Mouse (Mus musculus): ENCODE measurements around the gene Chd4.
"Not testable (repeated sequence)": the region's sequence is repeated elsewhere in the genome, so short reads cannot be mapped to it uniquely, and the experiment has no call there.

Gene Chd4

DNA sequence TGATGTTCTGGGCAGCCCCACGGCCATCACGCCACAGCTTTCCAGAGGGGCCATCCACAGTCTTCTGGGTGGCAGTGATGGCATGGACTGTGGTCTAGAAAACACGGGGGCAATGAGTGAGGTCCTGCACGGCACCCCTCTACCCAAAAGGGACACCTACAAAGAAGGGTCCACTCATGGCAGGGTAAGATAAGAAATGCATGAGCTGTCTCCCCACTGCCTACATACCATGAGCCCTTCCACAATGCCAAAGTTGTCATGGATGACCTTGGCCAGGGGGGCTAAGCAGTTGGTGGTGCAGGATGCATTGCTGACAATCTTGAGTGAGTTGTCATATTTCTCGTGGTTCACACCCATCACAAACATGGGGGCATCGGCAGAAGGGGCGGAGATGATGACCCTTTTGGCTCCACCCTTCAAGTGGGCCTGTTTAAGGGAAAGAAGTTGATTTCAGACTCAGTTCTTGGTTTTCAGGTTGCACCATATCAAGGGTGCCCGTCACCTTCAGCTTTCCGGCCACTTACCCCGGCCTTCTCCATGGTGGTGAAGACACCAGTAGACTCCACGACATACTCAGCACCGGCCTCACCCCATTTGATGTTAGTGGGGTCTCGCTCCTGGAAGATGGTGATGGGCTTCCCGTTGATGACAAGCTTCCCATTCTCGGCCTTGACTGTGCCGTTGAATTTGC is 67.0 kb downstream of the Chd4 start:
- DNase-seq, result not testable (repeated sequence)

DNA sequence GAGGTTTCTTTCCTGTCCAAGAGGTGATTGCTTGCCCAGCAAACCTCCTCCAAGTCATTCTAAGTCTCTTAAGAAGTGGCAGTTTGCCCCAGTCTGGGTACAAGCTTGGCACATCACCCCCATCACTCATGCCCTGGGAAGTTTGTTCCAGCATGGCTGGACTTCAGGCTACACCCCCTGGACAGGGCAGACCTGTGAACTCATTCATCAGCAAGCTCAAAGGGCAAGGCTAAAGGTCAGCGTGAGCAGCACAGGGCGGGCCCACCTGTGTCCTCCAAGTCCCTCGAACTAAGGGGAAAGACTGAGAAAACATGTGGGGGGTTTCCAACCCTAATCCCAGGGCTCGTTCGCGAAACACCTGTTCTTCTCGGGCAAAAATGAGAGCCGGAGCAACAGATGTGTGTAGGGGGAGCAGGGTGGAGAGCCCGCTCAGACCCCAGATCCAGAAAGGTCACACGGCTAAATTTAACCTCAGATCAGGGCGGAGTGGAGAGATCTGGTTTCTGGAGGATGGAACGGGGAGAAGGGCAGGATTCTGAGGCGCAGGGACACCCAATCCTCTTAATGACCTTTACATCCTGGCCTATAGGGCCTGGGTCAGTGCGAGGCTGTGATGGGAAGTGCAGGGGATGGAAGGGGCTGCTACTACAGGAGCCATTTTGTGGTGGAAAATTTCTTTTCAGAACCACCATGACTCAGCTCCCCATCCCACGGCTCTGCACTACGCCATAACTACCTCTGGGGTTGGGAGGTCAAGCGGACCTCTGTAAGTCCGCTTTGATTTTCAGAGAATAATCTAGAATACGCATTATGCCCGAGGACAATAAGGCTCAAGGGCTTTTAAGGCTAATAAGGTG is 68.2 kb downstream of the Chd4 start:
- DNase-seq, result peak; percentile 79

DNA sequence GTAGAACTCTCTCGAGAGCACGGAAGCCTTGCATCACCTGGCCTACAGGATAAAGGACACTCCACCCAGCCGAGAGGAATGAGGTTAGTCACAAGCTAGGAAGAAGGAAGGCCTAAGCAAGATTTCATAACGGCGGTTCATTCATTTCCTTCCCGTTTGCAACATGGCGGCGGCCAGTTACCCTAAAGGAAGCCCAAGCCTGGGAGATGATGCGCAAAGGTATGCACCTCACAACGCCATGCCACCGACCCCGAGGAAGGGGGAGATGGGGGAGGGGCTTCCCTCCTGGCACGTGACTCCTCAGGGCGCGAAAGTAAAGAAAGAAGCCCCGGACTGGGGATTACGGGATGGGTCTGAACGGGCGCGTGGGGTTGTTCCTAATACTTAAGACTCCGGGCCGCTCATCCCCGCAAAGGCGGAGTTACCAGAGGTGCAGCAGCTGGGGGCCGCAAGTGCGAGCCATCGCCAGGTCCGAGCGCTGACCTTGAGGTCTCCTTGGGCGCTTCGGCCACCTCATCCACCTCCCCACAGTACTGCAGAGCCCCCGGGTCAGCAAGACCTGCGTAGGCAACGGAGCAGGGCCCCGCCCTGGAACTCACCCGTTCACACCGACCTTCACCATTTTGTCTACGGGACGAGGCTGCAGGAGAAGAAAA is 69.0 kb downstream of the Chd4 start:
- DNase-seq, result peak; percentile 68

DNA sequence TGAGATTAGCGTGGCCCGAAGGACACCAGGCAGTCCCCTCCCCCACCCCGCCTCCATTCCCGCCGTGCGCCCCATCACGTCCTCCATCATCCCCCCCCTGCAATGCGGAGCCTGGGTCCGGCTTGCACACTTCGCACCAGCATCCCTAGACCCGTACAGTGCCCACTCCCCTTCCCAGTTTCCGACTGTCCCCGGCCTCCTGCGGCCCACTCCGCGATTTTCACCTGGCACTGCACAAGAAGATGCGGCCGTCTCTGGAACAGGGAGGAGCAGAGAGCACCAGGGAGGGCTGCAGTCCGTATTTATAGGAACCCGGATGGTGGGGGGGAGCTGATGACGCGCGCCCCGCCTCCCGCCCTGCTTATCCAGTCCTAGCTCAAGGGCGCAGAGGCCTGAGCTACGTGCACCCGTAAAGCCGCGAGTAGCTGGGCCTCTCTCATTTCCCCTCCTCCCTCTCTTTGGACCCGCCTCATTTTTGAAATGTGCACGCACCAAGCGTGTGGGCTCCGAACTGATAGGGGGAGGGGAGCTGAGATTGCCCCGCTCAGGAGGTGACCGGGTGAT is 69.6 kb downstream of the Chd4 start:
- peak; percentile 98 for DNase-seq

DNA sequence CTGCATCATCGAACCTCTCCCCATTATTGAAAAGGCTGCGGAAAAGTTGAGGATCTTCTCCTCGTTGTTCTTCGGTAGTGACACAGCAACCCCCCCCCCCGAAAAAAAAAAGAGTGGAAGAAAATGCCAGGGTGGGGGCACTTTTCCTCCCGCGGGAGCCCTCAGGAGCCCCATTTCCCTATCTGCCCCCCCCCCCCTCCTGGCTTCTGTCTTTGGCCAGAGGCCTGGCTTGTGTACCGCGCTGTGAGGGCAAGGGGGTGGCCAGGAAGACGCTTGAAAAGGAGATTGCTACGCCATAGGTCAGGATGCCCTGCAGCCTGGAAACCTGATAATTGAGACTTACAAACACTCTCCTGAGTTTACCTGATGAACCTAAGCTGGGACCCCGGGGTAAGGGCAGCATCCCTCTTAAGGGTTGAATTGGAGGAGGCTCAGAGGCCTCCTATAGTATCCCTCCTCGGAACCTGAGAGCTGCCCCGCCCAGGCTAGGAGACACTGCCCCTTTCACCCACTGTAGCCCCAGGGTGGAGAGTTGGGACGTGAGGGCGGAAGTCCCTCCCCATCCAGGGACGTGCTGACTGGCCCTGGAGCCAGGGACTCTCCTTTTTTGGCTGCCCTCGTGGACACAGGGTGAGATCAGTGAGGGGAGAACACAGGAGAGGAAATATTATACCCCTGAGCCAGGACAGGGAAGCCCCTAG is 70.4 kb downstream of the Chd4 start, which contains the start of gene Gapdh:
Gene Gapdh, minus strand, starts transcription at position 417 of the 701 bp plus-strand sequence.
- DNase-seq, result peak; percentile 86

DNA sequence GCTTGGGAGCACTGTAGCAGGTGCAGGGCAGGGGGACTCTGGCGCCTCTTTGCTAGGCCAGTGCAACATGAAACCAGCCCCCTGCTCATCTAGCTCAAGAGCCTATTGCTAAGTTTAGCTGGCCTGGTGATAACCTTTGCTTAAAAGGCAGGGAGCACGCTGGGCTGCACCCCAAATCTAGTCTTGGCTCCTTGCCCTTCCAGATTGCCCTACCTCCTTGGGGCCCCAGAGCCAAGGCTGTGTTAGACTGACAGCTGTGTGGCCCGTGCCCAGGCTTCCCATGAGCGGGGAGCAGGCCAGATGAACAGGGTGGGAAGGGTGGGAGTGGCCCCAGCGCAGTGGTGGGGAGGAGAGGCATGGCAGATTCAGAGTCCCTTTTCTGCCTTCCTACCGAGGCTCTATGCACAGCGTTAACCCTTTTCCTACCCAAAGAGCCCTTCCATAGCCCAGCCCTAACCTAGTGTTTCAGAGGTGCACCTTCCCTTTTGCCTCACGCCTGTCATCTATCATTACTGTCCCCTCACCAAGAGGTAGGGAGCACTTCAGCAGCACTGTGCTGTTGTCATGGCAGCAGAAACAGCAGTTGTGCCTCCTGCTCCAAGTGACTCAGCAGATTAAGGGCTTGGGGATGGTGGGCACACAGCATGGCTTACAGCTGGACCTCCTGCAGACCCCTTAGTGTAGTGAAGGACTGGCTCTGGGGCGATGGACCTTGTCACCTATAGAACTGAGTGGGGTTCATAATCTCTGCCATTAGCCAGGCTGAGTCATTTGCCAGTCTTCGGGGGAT is 71.3 kb downstream of the Chd4 start:
- DNase-seq, result no peak

DNA sequence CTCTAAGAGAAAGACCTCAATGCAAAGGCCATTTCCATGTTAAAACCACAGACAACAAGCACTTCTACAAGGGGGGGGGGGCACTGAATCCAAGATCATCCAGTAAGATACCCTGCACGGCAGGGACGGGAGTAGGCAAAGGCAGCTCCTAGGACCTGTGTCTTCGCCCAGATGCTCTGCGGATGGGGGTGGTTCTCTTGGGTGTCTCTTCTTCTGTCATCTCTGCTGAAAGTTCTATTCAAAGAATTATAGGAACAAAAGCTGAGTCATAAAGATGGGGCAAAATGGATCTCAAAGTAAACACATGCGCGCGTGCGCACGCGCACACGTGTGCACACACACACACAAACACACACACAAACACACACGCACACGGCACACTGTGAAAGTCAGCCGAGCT is 72.3 kb downstream of the Chd4 start:
- DNase-seq, result no peak

DNA sequence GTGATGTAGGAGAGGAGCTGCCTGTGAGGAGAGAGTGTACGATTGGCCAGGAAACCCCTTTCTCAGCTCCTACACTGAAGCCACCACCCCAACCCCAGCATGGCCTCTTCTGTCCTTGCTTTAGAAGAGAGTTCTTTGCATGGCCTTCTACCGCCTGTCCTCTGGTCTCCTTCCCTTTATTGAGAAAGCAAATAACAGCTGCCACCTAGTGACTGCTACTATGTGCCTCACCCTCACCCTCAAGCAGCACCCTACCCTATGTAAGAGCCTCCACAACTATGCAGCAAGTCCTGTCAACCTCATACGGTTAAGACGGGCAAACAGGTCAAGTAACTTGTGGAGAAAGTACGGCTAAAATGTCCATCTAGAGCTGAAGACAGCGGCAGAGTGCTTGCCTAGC is 74.4 kb downstream of the Chd4 start:
- DNase-seq, result no peak

DNA sequence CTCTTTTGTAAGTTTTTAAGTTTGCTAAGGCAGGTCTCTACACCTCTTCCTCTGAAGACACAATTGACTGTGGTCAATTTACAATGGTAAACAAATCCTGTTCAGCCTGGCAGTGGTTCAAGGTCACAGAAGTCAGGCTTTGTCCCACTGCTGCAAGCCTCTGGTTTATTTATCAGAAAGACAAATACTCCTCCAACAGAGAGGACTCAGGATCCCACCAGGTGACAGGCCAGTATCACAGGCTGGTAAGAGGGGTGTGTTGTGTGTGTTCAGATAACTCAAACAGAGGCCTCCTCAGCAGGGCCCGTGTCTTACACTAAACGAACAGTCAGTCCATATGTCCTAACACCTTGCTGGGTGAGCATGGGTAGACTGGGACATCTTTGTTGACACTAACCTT is 76.7 kb downstream of the Chd4 start:
- no peak for DNase-seq

DNA sequence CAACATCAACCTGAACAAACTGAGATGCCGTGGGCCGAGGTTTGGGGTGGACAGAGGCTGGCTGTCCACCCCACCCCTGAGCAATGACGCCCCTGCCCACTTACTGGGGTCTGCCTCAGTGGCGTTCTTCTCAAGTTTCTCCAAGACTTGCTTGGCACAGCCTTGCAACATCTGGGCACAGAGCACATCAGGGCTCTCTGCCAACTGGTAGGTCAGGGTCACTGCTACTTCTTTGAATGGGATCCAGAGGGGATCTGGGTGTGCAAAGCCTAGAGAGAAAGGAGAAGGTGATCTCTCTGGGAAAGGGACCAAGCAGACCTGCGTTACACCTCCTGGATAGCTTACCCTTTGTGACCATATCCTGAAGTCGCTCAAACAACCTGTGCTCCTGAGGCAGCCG is 77.5 kb downstream of the Chd4 start:
- no peak for DNase-seq

DNA sequence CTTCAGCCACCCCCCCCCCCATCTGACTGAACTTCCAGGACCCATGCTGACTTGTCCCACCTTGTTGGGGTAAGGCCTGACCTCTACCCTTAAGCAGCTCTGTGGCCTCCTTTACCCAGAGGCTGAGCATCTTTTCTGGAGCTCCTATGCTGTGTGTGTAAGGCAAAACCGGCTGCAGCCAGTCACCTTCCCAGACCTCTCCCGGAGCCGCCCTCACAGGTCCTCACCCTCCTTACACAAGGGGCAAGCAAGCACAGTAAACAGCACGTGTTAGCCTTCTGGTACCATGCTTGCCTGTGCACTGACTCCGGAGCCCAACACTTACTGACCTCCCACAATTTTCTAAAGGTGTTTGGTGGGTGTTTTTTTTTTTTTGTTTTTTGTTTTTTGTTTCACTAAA is 79.7 kb downstream of the Chd4 start:
- DNase-seq, result no peak

DNA sequence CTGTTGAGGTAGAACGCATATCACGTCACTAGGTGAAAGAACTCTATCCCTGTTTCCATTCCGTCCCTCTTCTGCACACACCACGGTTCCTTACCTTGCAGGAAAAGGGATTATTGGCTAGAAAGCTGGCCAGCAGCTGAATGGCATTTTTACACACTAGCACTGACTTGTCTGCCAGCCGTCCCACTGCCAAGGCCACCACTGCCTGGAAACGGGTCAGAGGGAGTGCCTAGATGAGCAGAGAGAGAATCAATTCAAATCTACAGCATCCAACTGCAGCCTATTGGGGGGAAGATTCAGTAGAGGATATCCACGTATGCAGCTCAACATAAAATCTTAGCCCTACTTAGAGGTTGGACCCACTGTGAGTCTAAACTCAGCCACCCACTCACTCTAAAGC is 83.8 kb downstream of the Chd4 start:
- DNase-seq, result no peak

Measured in kidney, adult 18-20 months (tissue).